Mouse (Mus musculus): ENCODE results near the gene Adamts12. TPM values are rescaled to one million over a fixed set of nuclear protein-coding genes. Genes with fewer than 3 reads are reported as not detected.

Gene Adamts12
- polyA plus RNA-seq, 1 experiment = 0.35 TPM

GRCm38 (mm10) chr15:11066299-11066698 is 1.7 kb downstream of the Adamts12 start:
- 63% methylated on average over 5 of the region's 5 CpGs for WGBS
- Histone ChIP-seq H3K4me3 (ENCODE audit: control insufficient read depth, insufficient read depth, low read length) (no peak overlapping the region), H3K27me3 (ENCODE audit: control insufficient read depth, insufficient read depth, low read length) (no peaks in the 10 kb centered on the region), H3K36me3 (ENCODE audit: control insufficient read depth, insufficient read depth, low read length) (no peaks in the 10 kb centered on the region), H3K27ac (ENCODE audit: control insufficient read depth, insufficient read depth, low read length) (no peak overlapping the region), H3K4me1 (replicated peaks; ENCODE audit: control insufficient read depth, insufficient read depth, low read length) (no peaks in the 10 kb centered on the region)
- DNase-seq = no peak
- TF ChIP-seq POLR2A (IDR thresholded peaks at IDR 0.05; ENCODE audit: control insufficient read depth, extremely low read depth, insufficient read depth, low read length, poor library complexity) (no peak), CTCF (IDR thresholded peaks at IDR 0.05; ENCODE audit: borderline replicate concordance, control insufficient read depth, extremely low read depth, insufficient read depth, low read length, poor library complexity) (no peak)

GRCm38 (mm10) chr15:11067891-11068290 is 3.3 kb downstream of the Adamts12 start:
- Histone ChIP-seq H3K27ac (ENCODE audit: control insufficient read depth, insufficient read depth, low read length) (no peak overlapping the region), H3K27me3 (ENCODE audit: control insufficient read depth, insufficient read depth, low read length) (no peaks in the 10 kb centered on the region), H3K4me3 (ENCODE audit: control insufficient read depth, insufficient read depth, low read length) (no peak overlapping the region), H3K4me1 (replicated peaks; ENCODE audit: control insufficient read depth, insufficient read depth, low read length) (no peaks in the 10 kb centered on the region), H3K36me3 (ENCODE audit: control insufficient read depth, insufficient read depth, low read length) (no peaks in the 10 kb centered on the region)
- WGBS = 88% methylated on average over 7 of the region's 7 CpGs
- TF ChIP-seq POLR2A (IDR thresholded peaks at IDR 0.05; ENCODE audit: control insufficient read depth, extremely low read depth, insufficient read depth, low read length, poor library complexity) = no peak
- DNase-seq = no peak

- H3K27ac ChIP-seq (ENCODE audit: control insufficient read depth, insufficient read depth, low read length) = no peak overlapping the region
- no peak overlapping the region for H3K4me3 ChIP-seq (ENCODE audit: control insufficient read depth, insufficient read depth, low read length)
- no peaks in the 10 kb centered on the region for H3K4me1 ChIP-seq (replicated peaks; ENCODE audit: control insufficient read depth, insufficient read depth, low read length)
- no peak for DNase-seq
- WGBS = 85% methylated on average over 3 of the region's 3 CpGs
- no peaks in the 10 kb centered on the region for H3K36me3 ChIP-seq (ENCODE audit: control insufficient read depth, insufficient read depth, low read length)
- no peak for TF ChIP-seq CTCF (IDR thresholded peaks at IDR 0.05; ENCODE audit: borderline replicate concordance, control insufficient read depth, extremely low read depth, insufficient read depth, low read length, poor library complexity)
- no peak for TF ChIP-seq POLR2A (IDR thresholded peaks at IDR 0.05; ENCODE audit: control insufficient read depth, extremely low read depth, insufficient read depth, low read length, poor library complexity)
- no peaks in the 10 kb centered on the region for H3K27me3 ChIP-seq (ENCODE audit: control insufficient read depth, insufficient read depth, low read length)
Measured at GRCm38 (mm10) chr15:11075726-11076361, 11.3 kb downstream of the Adamts12 start.

- no peaks in the 10 kb centered on the region for H3K36me3 ChIP-seq (ENCODE audit: control insufficient read depth, insufficient read depth, low read length)
- WGBS = 96% methylated on average over 8 of the region's 8 CpGs
- no peak for DNase-seq
- H3K27ac ChIP-seq (ENCODE audit: control insufficient read depth, insufficient read depth, low read length) = no peak overlapping the region
- H3K27me3 ChIP-seq (ENCODE audit: control insufficient read depth, insufficient read depth, low read length) = no peaks in the 10 kb centered on the region
- no peaks in the 10 kb centered on the region for H3K4me1 ChIP-seq (replicated peaks; ENCODE audit: control insufficient read depth, insufficient read depth, low read length)
- H3K4me3 ChIP-seq (ENCODE audit: control insufficient read depth, insufficient read depth, low read length) = no peak overlapping the region
- TF ChIP-seq CTCF (IDR thresholded peaks at IDR 0.05; ENCODE audit: borderline replicate concordance, control insufficient read depth, extremely low read depth, insufficient read depth, low read length, poor library complexity) (no peak), POLR2A (IDR thresholded peaks at IDR 0.05; ENCODE audit: control insufficient read depth, extremely low read depth, insufficient read depth, low read length, poor library complexity) (no peak)
Measured at GRCm38 (mm10) chr15:11082961-11083569, 18.5 kb downstream of the Adamts12 start.

GRCm38 (mm10) chr15:11083678-11084077 is 19.1 kb downstream of the Adamts12 start:
- TF ChIP-seq POLR2A (IDR thresholded peaks at IDR 0.05; ENCODE audit: control insufficient read depth, extremely low read depth, insufficient read depth, low read length, poor library complexity) (no peak), CTCF (IDR thresholded peaks at IDR 0.05; ENCODE audit: borderline replicate concordance, control insufficient read depth, extremely low read depth, insufficient read depth, low read length, poor library complexity) (no peak)
- WGBS = 95% methylated on average over 3 of the region's 3 CpGs
- H3K27ac ChIP-seq (ENCODE audit: control insufficient read depth, insufficient read depth, low read length) = no peak overlapping the region
- no peaks in the 10 kb centered on the region for H3K36me3 ChIP-seq (ENCODE audit: control insufficient read depth, insufficient read depth, low read length)
- H3K4me3 ChIP-seq (ENCODE audit: control insufficient read depth, insufficient read depth, low read length) = no peak overlapping the region
- no peaks in the 10 kb centered on the region for H3K4me1 ChIP-seq (replicated peaks; ENCODE audit: control insufficient read depth, insufficient read depth, low read length)
- H3K27me3 ChIP-seq (ENCODE audit: control insufficient read depth, insufficient read depth, low read length) = no peaks in the 10 kb centered on the region
- no peak for DNase-seq

GRCm38 (mm10) chr15:11084241-11084992 is 19.8 kb downstream of the Adamts12 start:
- H3K27ac ChIP-seq (ENCODE audit: control insufficient read depth, insufficient read depth, low read length) = no peak overlapping the region
- H3K27me3 ChIP-seq (ENCODE audit: control insufficient read depth, insufficient read depth, low read length) = no peaks in the 10 kb centered on the region
- TF ChIP-seq POLR2A (IDR thresholded peaks at IDR 0.05; ENCODE audit: control insufficient read depth, extremely low read depth, insufficient read depth, low read length, poor library complexity) = no peak
- no peak for TF ChIP-seq CTCF (IDR thresholded peaks at IDR 0.05; ENCODE audit: borderline replicate concordance, control insufficient read depth, extremely low read depth, insufficient read depth, low read length, poor library complexity)
- no peak overlapping the region for H3K4me3 ChIP-seq (ENCODE audit: control insufficient read depth, insufficient read depth, low read length)
- H3K4me1 ChIP-seq (replicated peaks; ENCODE audit: control insufficient read depth, insufficient read depth, low read length) = no peaks in the 10 kb centered on the region
- no peaks in the 10 kb centered on the region for H3K36me3 ChIP-seq (ENCODE audit: control insufficient read depth, insufficient read depth, low read length)
- 68% methylated on average over 9 of the region's 9 CpGs for WGBS
- no peak for DNase-seq

Measured in thymus, adult 2 months (tissue).